Mouse (Mus musculus) testis, adult 10 weeks (tissue): ENCODE results near the gene Eif2ak3. TPM values are rescaled to one million over a fixed set of nuclear protein-coding genes. Genes with fewer than 3 reads are reported as not detected.

Experiments
- polyA plus RNA-seq: library from polyadenylated mRNA; stranded (reverse); fragments of 350-450 nt; fragmentation: Illumina TruSeq; extraction: RNeasy Lipid Tissue Mini Kit (QIAGEN cat#74804); gene quantifications from one replicate; pipeline ENCODE4 v1.2.3, GENCODE M21; 2014; ENCODE audit warnings: low read depth, low replicate concordance

Eif2ak3 gene
- polyA plus RNA-seq, result 2.2 TPM

GRCm38 (mm10) chr6:70844002-70844804 lies at the start of gene Eif2ak3:
Gene Eif2ak3, plus strand, starts transcription at chr6:70844515.

GRCm38 (mm10) chr6:70918827-70919226 lies 74.5 kb downstream of the Eif2ak3 start, which contains the start of gene Tex37:
Gene Tex37, minus strand, starts transcription at chr6:70918927.

Other genes starting within 250 kb of the Eif2ak3 start
- gene Rpia, start 52.3 kb upstream of the Eif2ak3 start, polyA plus RNA-seq, result 11.9 TPM
- gene Tex37, start 74.4 kb downstream of the Eif2ak3 start, polyA plus RNA-seq, result 70.1 TPM
- not detected for gene Foxi3, start 112.0 kb downstream of the Eif2ak3 start, polyA plus RNA-seq